Mouse (Mus musculus) frontal cortex, postnatal 36 days (tissue): ENCODE measurements at regions not wholly inside any gene's neighbourhood (a gene's known extent, or its start where the extent isn't known, plus 50 kb on each side); places are given as distances from the start of the nearest gene placed in this dataset.

ENCODE experiments used
- DNase-seq, 2 experiments: peaks; one replicate each; pipeline ENCODE4 v3.0.0; 2022; ENCODE audit warnings: low spot score in 2 of 2

DNA sequence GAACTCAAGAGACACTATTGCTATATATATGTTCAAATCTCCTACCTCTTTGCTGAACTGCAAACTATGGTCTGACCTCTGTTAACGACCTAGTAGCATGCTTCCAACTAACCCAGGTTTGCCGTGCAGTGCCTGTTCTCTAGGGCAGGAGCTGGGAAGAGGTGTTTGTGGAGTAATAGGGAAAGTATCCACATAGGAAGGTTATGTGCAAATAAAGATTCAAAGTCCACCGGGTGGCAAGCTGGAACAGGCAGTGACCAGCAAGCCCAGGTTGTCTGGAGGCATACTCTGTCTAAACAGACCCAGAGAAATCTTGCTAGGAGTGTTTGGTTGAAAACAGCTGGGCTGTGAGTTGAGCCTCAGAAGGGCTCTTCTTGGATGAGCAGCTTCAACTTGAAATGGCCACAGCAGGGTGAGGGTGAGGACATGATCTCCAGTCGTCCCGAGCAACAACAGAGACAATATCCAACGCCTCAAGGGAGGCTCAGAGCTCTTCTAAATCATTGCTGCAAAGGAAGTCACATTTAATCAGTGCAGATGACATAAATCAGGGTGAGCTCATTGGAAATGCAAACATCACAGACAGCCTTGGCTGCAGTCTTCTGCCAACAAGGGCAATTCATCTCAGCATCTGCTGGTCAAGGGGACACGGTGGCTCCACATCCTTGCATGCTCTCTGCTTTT, 846.7 kb downstream of the Synb start:
- no peak for DNase-seq

DNA sequence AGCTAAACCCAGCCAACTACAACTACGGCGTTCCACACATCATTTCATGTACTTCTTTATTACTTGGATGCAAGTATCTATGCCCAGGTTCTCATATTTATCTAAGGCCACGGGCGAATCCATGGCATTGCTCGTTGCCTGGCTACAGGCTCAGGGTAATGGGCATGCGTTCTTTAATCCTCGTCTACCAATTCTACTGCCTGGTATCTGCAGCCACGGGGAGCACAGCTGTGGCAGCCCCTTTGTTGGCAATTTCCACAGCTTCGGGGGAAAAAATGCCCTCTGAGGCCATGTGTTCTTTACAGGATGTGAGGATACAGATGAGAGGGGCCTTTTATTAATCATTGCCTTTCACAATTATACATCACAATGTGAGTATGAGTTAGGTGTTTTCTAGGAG, 860.8 kb downstream of the Synb start:
- DNase-seq: no peak

DNA sequence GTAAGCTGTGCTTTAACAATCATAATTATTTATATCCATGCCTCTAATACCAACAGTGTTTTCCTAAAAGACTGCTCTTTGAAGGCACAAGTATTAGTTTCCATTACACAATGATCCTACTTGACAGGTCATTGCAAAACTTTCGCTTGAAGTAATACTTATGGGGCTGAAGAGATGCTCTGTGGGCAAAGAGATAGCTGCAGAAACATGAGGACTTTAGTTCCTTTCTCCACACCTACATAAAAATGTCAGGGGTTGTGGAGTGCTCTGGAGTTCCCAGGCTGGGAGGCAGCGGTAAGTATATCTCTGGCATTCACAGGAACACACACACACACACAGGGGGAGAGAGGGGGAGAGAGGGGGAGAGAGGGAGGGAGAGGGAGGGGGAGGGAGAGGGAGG, 862.0 kb downstream of the Synb start:
- no peak for DNase-seq

DNA sequence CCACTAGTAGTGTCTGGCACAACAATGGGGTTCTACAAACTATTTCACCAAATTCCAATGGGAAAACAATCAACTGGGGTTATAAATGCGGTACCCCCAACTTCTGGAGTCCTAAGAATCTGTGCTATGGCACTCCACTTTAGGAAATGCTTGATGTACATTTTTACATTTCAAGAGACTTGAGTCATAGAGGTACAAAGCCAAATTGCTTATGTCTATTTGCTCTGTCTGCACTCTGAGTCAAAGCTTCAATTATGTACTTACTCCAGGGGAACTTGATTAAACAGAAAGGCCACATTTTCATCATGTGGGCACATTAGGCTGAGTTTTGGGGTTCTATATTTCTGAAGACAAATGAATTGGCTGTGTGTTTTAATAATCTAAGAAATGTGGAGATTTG, 866.9 kb downstream of the Synb start:
- no peak for DNase-seq

DNA sequence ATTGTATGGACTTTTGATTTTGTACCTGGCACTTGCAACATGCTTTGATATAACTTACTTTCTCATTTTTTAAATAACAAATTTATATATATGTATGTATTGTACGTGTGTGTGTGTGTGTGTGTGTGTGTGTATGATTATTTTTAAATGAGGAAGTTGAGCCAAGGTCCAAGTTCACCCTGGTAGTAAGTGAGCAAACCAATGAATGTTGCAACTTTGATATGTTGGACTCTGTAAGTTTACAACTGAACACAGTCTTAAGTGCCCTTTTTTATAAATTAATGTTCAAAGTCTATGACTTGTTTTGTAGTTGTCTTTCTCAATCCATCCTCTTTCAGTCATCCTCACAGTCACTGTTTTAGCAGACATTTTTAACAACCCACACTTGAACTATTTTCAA, 901.7 kb downstream of the Synb start:
- no peak for DNase-seq

DNA sequence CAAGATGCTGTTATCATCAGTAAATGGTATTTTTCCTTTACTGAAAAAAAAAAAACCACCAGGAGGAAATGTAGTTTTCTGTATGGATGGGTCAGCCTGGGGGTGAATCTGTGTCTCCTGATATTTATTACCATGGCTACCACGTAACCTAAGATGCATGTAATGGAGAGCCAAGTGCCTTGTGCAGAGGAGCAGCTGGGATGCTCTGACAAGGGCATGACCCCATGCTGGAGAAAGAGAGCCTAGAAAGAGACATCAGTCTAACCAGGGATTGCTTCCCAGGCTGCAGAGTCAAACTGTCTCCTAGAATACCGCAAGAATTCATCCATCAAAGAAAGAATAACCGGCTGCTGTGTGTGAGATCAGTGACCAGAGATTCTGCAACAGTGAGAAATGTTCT, 902.2 kb downstream of the Synb start:
- DNase-seq: no peak

DNA sequence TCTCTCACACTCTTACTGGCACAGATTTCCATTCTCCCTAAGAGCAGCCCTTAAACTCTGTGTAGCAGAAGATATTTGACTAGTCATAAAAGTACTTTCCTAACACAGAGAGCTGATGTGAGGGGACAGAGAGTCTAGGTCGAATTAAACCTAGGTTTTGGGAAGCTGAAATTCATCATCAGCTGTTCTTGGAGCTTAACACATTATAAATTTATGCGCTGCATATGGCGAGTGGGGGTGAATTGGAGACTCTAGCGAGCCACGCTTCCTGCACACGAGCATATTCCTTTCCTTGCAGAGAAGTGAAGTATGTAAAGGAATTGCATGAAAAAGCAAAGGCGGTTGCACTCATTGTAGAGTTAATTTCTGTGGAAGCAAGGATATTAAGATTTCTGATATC, 912.4 kb downstream of the Synb start:
- DNase-seq: peak; percentile 29 to 77

DNA sequence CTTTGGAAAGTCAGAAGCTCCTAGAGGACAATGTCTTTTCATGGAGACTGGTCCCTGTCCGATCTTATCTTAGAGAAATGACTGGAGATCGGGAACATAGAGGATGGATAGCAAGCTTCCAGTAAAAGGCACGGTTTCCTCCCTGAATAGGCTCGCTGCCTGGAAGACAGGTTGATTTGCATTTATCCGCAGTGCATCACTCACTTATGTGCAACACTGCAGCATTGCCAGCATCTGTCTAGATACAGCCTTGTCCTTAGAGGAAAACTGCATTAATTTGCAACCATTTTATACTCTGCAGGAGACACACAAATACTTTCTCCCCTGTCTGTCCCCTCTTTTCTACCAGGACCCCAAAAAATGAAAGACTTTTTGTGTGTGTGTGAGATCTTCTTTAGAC, 926.4 kb downstream of the Synb start:
- DNase-seq: peak in 1 of 2 experiments; percentile 37

DNA sequence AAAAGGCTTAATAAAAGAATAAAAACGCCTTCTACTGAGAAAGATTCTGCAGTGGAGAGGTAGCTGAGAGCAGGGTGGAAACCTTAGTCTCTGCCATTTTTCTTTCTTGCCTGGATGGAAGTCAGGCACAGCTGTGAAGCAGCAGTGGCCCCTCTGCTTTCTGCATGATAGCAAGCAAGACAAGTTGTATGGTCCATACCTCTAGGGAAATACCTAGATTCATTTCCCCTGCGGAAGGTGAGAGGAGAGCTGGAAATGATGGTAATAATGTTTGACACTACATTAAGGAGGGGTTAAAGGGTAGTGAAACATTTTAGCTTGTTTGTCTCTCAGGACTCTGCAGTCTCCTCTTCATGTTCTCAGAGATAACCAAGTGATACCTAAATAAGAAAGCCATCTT, 930.2 kb downstream of the Synb start:
- DNase-seq: no peak

DNA sequence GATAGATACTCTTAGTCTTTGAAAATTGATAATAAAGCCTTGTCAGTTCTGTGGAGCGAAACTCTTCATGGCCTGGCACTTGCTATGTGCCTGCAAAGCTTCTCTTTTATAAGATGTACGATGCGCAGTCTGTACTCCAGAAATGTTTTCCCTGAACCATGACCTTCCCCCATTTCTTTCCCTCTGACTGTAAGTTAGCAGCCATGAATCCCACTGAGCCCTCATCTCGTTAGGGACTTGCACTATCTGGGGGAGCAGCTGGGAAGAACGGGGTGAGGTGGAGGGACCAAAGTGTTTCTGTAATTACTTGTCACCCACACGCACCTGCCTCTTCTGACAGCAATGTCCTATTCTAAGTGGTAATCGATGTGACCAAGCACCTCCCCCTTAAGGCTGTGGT, 932.1 kb downstream of the Synb start:
- no peak for DNase-seq

DNA sequence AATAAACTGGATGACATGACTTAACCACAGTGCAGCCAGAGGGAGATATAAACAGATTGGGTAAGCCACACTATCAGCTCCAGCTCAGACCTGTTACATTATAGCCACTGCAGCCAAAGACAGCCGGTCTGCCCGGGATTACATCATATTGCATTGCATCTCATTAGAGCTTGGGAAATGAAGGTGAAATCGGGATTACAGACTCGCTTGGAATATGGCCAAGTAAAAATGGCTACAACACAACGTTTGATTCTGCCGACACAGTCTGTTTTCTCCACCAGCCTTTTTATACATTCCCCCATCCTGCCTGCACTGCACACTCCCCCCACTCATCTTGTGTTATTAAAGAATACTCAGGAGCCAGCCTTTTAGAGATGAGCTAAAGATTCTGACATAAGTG, 932.6 kb downstream of the Synb start:
- no peak for DNase-seq

DNA sequence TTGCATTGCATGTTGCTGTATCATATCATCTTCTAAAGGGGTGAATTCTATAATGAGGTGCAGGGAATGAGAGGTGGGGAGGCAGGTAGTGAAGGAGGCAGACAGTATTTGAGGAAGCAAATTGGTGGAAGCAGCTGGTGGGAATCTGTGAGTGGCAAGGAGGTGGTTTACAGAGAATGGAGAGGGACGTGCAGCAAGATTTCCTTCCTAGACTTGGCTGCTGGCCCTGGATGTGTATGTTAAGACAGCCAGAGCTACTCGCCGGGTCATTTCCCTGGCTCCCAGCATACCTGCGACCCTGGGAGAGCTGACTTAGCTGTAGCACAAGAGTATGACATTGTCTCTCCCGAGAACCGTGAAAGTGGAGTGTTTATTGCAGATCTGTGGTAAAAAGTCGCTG, 937.7 kb downstream of the Synb start:
- DNase-seq: no peak

DNA sequence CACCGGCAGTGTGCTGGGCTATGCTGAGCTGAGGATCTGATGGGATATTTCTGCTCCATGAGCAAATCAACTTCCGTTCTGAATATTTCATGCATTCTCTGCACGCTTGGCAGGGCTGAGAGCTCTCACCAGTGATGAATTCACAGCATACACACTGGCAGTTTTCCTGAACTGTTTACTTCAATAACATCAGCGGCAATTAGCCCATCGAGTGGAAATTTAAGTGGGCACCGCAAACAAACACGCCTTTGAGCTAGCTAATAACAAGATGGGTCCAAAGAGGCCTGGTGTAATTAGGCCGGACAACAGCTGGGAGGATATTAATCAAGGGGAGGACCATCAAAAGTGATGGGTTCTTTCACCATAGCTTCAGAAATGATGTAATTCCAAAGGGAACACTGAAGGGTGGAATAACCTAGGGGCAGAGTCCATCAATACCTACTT, 938.6 kb downstream of the Synb start:
- DNase-seq: no peak

DNA sequence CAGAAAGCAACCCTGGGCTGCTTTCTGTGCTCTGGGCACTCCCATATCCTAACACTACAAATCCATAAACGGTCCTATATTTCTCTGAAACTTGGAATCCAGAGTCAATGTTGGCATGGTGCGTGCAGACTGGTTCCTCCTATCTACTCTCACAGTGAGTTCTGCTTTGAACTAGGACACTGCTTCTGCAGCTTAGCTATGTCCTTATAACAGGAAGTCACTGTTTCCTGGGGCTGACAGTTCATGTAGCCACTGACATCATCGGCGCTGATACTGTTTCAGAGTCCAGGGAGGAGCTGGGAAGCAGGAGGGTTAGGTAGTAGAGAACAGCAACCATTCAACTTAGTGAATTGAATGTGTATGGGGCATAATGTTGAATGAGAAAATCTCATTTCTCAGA, 948.6 kb downstream of the Synb start:
- no peak for DNase-seq

DNA sequence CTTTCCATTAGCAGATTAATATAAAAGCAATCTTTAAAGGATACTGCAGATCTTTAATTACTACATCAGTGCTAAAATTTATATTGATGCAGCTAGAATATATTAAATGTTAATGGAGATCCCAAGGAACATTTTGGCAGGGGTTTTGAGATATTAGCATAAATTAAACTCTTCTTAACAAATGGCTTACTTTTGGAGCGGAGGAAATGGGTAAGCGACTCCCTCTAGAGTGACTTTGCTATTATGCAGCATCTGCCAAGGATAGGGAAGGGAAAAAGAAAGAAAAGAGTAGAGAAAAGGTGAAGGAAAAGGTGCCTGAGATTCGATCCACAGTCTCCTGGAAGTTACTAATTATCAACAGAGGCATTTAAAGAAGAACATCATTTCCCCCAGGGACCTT, 949.4 kb downstream of the Synb start:
- DNase-seq: no peak

DNA sequence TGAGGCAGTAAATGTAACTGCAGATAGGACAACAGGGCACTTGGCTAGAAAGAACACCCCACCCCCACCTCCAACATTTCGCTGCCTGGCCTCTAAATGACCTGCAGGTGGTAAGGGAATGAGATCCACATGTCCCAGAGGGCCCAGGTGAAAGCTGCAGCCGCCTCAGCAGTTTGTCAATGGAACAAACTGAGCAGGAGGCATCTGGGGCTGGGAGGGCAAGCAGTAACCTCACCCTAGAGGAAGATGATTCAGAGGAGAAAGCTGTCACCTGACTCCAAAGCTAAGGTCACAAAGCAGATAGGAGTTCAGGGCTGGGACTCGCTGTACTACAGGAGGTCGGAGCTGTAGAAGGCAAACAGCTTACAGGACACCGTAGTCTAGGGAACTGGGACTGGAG, 955.7 kb downstream of the Synb start:
- DNase-seq: no peak

DNA sequence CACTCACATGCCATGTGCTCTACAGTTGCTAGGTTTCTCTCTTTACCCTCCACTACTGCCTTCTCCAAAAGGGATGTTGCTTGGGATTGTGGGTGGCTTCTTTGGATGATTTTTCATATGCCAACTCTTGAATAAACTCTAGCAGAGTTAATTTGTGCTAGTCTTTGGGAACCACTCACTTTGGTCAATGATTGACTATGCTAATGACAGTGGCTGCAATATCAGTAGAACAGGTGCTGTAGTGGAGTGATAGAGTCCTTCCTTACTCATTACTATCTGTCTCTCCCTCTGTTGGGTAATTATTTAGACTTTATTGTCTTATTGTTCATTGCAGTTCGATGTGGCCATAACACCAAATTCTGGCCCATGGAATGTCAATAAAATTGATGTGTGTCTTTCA, 969.0 kb downstream of the Synb start:
- no peak for DNase-seq

DNA sequence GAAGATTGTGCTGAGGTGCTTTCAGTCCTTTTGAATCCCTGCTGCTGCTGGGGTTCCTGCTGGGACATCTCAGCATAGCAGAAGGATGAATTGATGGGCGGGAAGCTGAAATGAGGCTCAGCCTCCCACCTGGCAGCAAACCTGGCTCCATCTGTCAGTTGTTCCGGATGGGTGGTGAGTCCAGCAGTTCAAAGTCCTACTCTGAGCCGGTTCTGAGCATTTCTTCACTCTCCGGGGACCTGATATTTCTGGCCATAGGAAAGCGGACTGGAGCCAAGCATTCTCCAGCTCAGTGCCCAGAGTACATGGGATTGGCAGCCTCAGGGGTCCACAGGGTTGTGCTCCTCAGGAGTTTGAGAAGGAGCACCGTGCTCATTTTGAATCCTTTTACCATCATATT, 971.1 kb downstream of the Synb start:
- no peak for DNase-seq

DNA sequence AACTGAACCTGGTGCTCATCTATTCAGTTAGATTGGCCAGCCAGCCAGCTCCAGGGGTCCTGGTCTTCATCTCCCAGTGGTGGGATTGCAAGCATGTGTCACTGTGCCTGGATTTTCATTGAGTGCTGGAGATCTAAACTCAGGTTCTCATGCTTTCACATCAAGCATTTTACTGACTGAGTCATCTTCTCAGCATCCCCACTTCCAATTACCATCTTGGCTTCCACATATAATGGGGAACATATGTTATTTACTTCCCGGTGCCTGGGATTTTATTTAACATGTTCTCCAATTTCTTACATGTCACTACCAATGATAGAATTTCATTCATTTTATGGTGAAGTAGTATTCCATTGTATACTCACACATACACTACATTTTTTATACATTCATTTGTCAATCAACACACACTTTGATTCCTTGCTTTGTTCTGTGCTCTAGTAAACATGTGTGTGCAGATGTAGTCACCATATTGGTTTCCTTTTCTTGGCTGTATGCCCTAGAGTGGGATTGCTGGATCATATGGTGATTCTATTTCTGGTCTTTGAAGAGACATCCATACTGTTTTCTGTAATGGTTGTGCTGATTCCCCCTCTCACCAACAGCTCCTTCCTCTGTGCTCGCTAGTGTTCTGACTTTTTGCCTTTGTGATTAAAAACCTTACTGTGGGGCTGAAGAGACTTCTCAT, 986.0 kb downstream of the Synb start:
- DNase-seq: peak in 1 of 2 experiments; percentile 20

DNA sequence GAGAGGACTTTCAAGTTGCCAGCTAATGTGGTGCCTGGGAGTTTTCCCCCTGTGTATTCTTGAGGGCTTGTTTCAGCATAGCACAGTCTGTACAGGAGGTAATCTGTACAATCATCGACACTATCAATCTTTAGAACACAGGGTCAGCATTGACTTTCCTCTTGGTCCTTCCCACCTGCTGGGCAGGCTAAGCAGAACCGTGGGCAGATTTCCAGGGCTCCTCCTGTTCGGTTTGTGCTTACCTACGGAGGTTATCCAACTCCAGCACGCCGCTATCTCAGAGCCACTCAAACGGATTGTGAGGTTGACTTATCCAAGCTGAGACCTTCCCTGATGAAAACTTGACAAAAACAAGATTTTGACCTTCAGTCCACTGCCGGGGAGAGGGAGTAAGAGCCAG, 988.9 kb downstream of the Synb start:
- no peak for DNase-seq

DNA sequence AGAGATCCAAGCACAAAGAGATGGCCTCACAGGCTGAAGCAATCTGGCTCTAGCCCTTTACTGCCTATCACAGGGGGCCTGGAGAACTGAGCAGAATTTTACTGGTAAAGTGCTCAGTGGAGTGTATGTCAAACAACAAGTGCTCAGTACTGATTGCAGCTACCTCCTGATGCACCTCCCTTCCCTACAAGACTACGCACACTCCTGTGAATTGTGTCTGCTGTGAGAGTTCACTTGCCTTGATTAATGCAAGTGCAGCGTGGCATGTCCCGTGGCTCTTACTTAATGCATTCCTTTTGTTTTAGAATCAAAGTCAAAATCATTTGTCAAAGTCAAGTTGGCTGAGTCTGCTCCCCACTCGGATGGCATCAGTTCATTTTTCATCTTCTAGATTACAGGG, 992.4 kb downstream of the Synb start:
- no peak for DNase-seq

DNA sequence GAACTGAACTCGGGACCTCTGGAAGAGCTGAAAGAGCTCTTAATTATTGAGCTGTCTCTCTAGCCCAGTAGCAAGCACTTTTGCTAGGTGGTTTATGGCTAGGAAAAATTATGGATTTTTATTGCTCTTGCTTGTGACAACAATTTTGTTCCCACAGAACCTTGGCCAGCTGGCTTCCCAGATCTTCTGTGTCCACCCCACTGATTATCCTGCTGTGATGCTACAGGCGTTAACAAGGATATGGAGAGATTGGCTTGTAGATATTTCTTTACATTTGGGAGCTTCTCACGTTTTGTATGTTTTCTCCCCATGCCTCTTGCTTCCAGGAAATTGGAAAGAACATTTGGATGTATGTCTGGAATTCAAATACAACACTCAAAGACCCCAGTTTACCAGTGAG, 1008.6 kb downstream of the Synb start:
- DNase-seq: no peak

DNA sequence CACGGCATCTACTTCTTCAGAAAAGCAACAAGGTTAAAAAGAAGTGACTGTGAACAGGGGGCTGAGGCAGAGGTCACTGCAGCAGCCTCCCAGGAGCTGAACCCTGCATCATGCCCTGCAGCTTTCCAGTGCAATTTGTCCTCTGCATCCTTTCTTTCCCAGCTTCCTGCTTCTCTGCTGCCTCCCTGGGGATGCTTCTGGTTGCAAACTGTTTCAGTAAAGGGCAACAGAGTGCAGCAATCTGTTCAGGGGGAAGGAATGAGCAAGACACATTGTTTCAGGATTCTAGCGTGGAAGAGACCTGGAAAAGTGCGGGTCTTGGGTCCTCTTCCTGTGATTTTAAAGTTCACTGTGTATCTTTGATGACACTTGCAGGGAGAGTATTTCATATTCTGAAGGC, 1032.7 kb downstream of the Synb start:
- no peak for DNase-seq

DNA sequence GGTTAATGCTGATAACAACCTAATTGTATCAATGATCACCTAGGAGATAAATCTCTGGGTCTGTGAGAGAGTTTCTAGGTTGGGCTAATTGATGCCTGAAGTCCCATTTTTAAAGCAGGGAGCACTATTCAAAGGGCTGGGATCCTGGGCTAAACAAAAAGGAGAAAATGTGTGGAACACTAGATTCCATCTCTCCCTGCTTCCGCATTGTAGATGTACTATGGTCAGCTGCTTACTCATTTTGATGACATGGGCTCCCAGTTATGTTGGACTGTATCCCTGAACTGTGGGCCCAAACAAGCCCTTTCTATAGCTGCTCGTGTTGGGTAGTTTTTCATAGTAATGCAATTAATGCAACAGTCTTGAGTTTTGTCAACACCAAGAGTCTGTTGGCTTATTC, 1047.1 kb downstream of the Synb start:
- no peak for DNase-seq
